Mouse (Mus musculus) stomach, postnatal 0 days (tissue): ENCODE measurements around the gene Ermp1.

Experiments used
- CTCF ChIP-seq: IDR thresholded peaks from 2 replicates; pipeline ENCODE4 v1.5.1; 2016; ENCODE audit warnings: antibody characterized with exemption, low read depth, mild to moderate bottlenecking, moderate library complexity
- EP300 ChIP-seq: optimal IDR thresholded peaks from 2 replicates; pipeline ENCODE3; 2016; ENCODE audit warnings: antibody characterized with exemption

- no peak for TF ChIP-seq CTCF
- TF ChIP-seq EP300, result no peak
Measured at GRCm38 (mm10) chr19:29661974-29662580, 13.9 kb upstream of the Ermp1 start.
